Mouse (Mus musculus) neural tube, embryonic 14.5 days (tissue): ENCODE measurements around the gene Gsk3b. TPM values are rescaled to one million over a fixed set of nuclear protein-coding genes. Genes with fewer than 3 reads are reported as not detected.
A peak's percentile ranks its signal among the peaks of the same experiment; 100 is the strongest.
"Not testable (repeated sequence)": the region's sequence is repeated elsewhere in the genome, so short reads cannot be mapped to it uniquely, and the experiment has no call there.

ENCODE experiments used
- ATAC-seq: fragments of 200-750 bp; cut with Nextera tagmentation; 2 replicates; pipeline ENCODE4 v1.8.0; 2017; ENCODE audit warnings: low read depth, mild to moderate bottlenecking, moderate TSS enrichment, moderate library complexity
- H3K27ac ChIP-seq: fragments of 300-500 bp; sonication (generic); 2 replicates; pipeline ENCODE4 v1.5.1; 2014; ENCODE audit warnings: low read depth, mild to moderate bottlenecking, control low read depth, low read length, moderate library complexity, mixed read lengths
- H3K27me3 ChIP-seq: fragments of 300-500 bp; sonication (generic); 2 replicates; pipeline ENCODE4 v1.6.1; 2014; ENCODE audit warnings: low read length; ENCODE audit not compliant: control insufficient read depth, insufficient read depth
- H3K36me3 ChIP-seq: fragments of 300-500 bp; sonication (generic); 2 replicates; pipeline ENCODE4 v1.6.1; 2014; ENCODE audit warnings: low read length, mixed read lengths; ENCODE audit not compliant: control insufficient read depth, insufficient read depth
- H3K4me1 ChIP-seq: fragments of 300-500 bp; sonication (generic); 2 replicates; pipeline ENCODE4 v1.6.1; 2014; ENCODE audit warnings: low read length; ENCODE audit not compliant: control insufficient read depth, insufficient read depth
- H3K4me2 ChIP-seq: fragments of 300-500 bp; sonication (generic); 2 replicates; pipeline ENCODE4 v1.6.1; 2014; ENCODE audit warnings: mild to moderate bottlenecking, low read depth, low read length, control low read depth
- H3K4me3 ChIP-seq: fragments of 300-500 bp; sonication (generic); 2 replicates; pipeline ENCODE4 v1.5.1; 2014; ENCODE audit warnings: low read depth, low read length, control low read depth, mixed read lengths
- H3K9ac ChIP-seq: fragments of 300-500 bp; sonication (generic); replicated peaks from 2 replicates; pipeline ENCODE4 v1.6.1; 2014; ENCODE audit warnings: low read depth, mild to moderate bottlenecking, control low read depth, low read length, mixed read lengths
- H3K9me3 ChIP-seq: fragments of 300-500 bp; sonication (generic); 2 replicates; pipeline ENCODE4 v1.6.1; 2016; ENCODE audit warnings: low read length; ENCODE audit not compliant: control insufficient read depth
- WGBS: fragments of 180-500 bp; shearing (Covaris S2); extraction: QIAGEN DNeasy Blood & Tissue Kit; methylation state at CpG from one replicate; pipeline ENCODE4 v1.1.7; 2014; 5-methylcytosine and 5-hydroxymethylcytosine counted together
- polyA plus RNA-seq: library from polyadenylated mRNA; unstranded; fragments of >200 nt; fragmentation: Nextera tagmentation; extraction: Ambion mirVana; gene quantifications from 2 replicates; pipeline ENCODE4 v1.2.1, GENCODE M21; 2014

The Gsk3b gene
- polyA plus RNA-seq, 1 experiment from 2014 or later = 209 TPM

DNA sequence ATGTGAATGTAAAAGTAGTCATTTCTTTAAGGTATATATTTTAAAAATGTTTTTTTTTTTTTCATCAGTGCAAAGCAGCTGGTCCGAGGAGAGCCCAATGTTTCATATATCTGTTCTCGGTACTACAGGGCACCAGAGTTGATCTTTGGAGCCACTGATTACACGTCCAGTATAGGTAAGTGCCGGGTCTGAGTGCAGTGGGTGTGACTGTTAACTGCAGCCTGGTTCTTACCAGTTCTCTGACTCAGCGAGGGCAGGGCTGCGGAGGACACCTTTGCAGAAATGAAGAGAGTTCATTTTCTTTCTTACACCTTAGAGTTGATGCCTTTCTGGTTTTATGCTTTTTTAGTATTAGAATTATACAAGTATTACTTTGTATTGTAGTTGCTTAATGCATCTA, 102.7 kb downstream of the Gsk3b start:
- Histone ChIP-seq H3K27ac (no peak overlapping the region), H3K4me2 (no peak overlapping the region), H3K9me3 (no peaks in the 10 kb centered on the region), H3K36me3 (peaks cover 23% of the 10 kb centered on the region), H3K4me1 (no peaks in the 10 kb centered on the region), H3K27me3 (no peaks in the 10 kb centered on the region), H3K4me3 (no peak overlapping the region), H3K9ac (no peak overlapping the region)
- no peak for ATAC-seq
- WGBS = 94% methylated on average over 6 of the region's 6 CpGs

DNA sequence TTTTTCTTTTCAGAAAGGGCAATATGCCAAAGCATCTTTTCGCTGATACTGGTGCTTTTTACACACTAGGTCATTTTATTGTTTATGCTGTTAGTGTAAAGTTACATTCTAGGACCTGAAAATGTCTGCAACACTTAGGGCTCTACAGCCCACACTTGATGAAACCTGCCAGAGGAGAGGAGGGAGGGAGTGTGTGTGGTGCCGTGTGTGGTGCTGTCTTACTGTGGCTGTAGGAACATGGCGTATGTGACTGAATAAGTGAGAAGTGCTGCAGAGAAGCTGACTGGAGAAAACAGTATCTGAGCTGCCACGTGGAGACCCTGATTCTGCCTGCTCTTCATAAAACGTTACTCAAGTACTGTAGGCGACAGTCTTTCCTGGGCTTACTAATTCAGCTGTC, 103.8 kb downstream of the Gsk3b start:
- H3K27ac ChIP-seq = no peak overlapping the region
- no peaks in the 10 kb centered on the region for H3K4me1 ChIP-seq
- H3K9ac ChIP-seq = no peak overlapping the region
- H3K27me3 ChIP-seq = no peaks in the 10 kb centered on the region
- no peaks in the 10 kb centered on the region for H3K9me3 ChIP-seq
- peaks cover 23% of the 10 kb centered on the region for H3K36me3 ChIP-seq
- no peak overlapping the region for H3K4me2 ChIP-seq
- no peak for ATAC-seq
- no peak overlapping the region for H3K4me3 ChIP-seq
- 91% methylated on average over 6 of the region's 6 CpGs for WGBS

DNA sequence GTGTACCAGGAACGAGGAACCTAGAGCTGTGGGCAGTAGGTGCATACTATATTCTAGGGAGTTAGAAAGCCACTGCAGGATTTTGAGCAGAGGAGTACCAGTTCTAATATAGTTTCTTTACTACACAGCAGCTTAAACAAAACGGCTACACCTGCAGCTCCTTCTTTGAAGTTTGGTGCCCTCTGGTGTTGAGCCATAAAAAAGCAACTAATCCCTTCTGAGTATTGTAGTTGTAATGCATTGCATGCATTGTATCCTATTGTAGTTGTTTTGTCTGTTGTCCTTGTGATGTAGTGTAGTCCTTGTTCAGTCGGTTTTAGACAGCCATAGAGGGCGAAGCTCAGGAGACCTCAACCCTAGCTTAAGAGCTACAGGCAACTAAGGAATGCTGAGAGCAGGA, 108.5 kb downstream of the Gsk3b start:
- Histone ChIP-seq H3K4me1 (no peaks in the 10 kb centered on the region), H3K4me2 (no peak overlapping the region), H3K4me3 (no peak overlapping the region), H3K9ac (no peak overlapping the region), H3K27me3 (no peaks in the 10 kb centered on the region), H3K36me3 (peaks cover 19% of the 10 kb centered on the region), H3K27ac (no peak overlapping the region), H3K9me3 (no peaks in the 10 kb centered on the region)
- whole genome bisulfite sequencing = 50% methylated on average over 4 of the region's 4 CpGs
- peak; percentile 57 for ATAC-seq

DNA sequence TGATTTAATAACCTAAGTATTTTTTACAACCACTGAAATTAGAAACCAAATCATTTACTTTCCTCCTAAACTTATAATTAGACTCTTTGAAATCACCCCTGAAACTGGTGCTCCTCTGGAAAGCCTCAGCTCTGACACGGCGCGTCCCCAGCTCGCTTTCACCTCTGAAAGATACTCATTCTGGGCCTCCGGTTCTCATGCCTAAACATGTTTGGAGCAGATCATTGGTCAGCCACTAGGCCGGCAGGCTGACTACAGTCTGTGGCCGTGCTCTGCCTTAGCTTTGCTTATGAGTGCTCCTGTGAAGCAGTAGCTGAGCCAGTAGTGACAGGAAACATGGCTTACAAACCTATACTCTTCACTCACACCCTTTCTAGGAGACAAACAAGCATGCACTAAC, 116.5 kb downstream of the Gsk3b start:
- H3K4me3 ChIP-seq = no peak overlapping the region
- ATAC-seq = no peak
- no peaks in the 10 kb centered on the region for H3K27me3 ChIP-seq
- H3K27ac ChIP-seq = no peak overlapping the region
- H3K9me3 ChIP-seq = no peaks in the 10 kb centered on the region
- peaks cover 12% of the 10 kb centered on the region; the same call in 1 of the 2 replicates for H3K36me3 ChIP-seq
- H3K4me2 ChIP-seq = no peak overlapping the region
- WGBS = 96% methylated on average over 7 of the region's 7 CpGs
- H3K9ac ChIP-seq = no peak overlapping the region
- H3K4me1 ChIP-seq = no peaks in the 10 kb centered on the region

DNA sequence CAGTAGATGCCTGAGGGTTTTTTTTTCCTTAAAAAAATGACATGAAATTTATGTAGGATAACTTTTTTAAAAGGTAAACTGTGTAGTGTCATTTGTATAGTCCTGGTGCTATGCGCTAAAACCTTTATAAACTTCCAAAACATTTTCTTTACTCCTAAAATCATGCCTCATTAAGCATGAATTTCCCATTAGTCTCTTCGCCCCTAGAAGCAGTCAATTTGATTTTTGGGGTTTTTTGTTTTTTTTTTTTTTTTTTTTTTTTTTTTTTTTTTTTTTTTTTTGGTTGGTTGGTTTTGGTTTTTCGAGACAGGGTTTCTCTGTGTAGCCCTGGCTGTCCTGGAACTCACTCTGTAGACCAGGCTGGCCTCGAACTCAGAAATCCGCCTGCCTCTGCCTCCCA, 133.7 kb downstream of the Gsk3b start:
- not testable (repeated sequence) for H3K4me3 ChIP-seq, H3K9ac ChIP-seq, H3K4me1 ChIP-seq, H3K27ac ChIP-seq, H3K27me3 ChIP-seq, H3K4me2 ChIP-seq, H3K9me3 ChIP-seq, ATAC-seq
- H3K36me3 ChIP-seq = peaks cover 19% of the 10 kb centered on the region; the same call in 1 of the 2 replicates
- 84% methylated on average over 3 of the region's 5 CpGs for WGBS

DNA sequence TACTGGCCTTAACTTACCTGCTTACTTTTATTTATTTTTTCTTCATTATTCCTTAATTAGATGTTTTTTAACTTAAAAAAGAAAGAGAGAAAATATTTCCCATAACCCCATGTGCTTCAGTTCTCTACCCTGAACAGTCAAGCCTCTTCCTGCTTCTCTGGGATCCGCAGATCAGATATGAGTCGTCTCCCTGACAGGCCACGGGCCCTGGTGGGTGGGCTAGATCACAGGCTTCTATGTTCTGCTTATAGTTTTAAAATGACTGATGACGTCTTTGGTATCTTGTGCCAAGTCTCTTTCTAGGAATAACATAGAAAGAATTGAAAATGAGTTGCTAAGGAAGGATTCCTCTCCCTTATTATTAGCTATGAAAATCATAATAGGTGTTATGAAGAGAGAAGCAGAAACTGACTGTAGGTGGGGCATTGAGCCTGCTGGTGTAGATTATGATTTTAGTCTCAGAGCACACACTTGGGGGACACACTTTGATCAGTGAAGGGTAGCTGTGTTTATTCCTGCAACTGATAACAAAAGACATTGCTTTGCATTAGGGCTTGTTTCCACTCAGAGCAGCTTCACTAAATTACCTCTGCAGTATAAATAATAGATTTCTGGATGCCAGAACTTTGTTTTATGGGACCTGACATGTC, 148.3 kb downstream of the Gsk3b start:
- Histone ChIP-seq H3K4me2 (no peak overlapping the region), H3K27ac (no peak overlapping the region), H3K9me3 (no peaks in the 10 kb centered on the region), H3K27me3 (no peaks in the 10 kb centered on the region), H3K4me1 (no peaks in the 10 kb centered on the region), H3K36me3 (peaks cover 8% of the 10 kb centered on the region), H3K4me3 (no peak overlapping the region), H3K9ac (no peak overlapping the region)
- 86% methylated on average over 4 of the region's 4 CpGs for WGBS
- no peak for ATAC-seq

DNA sequence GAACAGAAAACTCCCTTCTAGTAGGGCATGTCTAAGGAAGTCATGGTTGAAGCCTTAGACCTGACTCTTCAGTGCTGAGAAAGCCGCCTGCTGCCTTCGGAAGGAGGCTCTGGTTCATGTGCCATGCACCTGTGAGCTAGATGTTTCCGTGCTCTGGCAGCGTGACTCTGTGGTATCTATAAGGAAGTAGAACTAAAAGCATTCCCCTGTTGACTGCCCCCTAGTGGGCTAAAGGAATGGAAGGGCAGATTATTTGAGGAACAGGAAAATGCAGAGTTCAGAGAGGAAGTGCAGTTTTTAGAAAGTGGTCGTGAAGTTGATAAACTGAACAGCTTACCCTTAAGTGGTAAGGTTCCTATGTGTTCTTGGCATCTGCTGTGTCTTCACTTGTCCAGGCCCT, 150.9 kb downstream of the Gsk3b start:
- H3K4me3 ChIP-seq = no peak overlapping the region
- H3K9me3 ChIP-seq = no peaks in the 10 kb centered on the region
- ATAC-seq = no peak
- H3K9ac ChIP-seq = no peak overlapping the region
- no peaks in the 10 kb centered on the region for H3K27me3 ChIP-seq
- peaks cover 14% of the 10 kb centered on the region for H3K36me3 ChIP-seq
- no peak overlapping the region for H3K4me2 ChIP-seq
- 76% methylated on average over 5 of the region's 5 CpGs for WGBS
- no peaks in the 10 kb centered on the region for H3K4me1 ChIP-seq
- H3K27ac ChIP-seq = no peak overlapping the region

DNA sequence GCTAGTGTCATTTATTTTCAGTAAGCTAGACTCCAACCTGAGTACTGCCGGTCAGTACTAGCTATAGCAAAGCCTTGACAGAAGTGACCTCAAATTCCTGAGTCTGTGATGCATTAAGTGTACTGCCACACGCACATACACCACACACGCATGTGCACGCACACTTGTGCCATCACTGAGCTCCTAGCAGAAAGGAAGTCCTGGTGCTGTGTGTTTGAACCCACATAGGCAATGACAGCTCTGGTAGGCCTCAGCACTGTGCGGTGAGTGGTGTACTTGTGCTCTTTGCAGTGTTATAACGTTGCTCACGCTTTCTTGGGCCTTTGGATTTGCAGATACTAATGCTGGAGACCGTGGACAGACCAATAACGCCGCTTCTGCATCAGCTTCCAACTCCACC, 151.4 kb downstream of the Gsk3b start:
- ATAC-seq = no peak
- no peak overlapping the region for H3K9ac ChIP-seq
- H3K9me3 ChIP-seq = no peaks in the 10 kb centered on the region
- 95% methylated on average over 10 of the region's 10 CpGs for WGBS
- H3K27me3 ChIP-seq = no peaks in the 10 kb centered on the region
- no peaks in the 10 kb centered on the region for H3K4me1 ChIP-seq
- peaks cover 14% of the 10 kb centered on the region for H3K36me3 ChIP-seq
- no peak overlapping the region for H3K4me2 ChIP-seq
- no peak overlapping the region for H3K27ac ChIP-seq
- H3K4me3 ChIP-seq = no peak overlapping the region

DNA sequence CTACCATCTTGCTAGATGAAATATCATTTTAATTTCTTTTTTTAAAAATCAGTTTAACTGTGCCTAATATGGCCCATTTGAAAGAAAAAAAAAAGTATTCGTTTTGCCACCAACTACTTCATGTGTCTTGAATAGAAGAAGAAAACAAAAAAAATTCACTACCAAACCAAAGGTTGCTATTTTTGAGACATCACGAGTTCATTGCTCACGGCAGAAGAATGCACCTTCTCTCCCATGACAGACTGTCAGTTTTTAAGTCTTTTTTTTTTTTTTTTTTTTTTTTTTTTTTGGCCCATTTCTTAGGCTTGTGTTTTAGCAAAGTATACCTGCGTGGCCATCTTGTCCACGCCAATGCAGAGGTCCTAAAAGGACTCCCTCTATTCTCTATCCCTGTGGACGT, 155.3 kb downstream of the Gsk3b start:
- Histone ChIP-seq H3K4me3 (no peak overlapping the region), H3K27me3 (no peaks in the 10 kb centered on the region), H3K9me3 (no peaks in the 10 kb centered on the region), H3K36me3 (peaks cover 10% of the 10 kb centered on the region), H3K4me1 (no peaks in the 10 kb centered on the region), H3K4me2 (no peak overlapping the region), H3K27ac (no peak overlapping the region), H3K9ac (no peak overlapping the region)
- ATAC-seq = no peak
- 93% methylated on average over 6 of the region's 6 CpGs for WGBS
